8 mouse cellular contexts compared by ENCODE assay signal in genomic region chr2:127136979-127137378, GRCm38 (mm10). TPM values are rescaled to one million over a fixed set of nuclear protein-coding genes. Genes with fewer than 3 reads are reported as not detected.
DNase-seq lines count a peak whose midpoint lies in the region; ATAC-seq and TF ChIP-seq lines count a peak whose summit lies in the region.

No protein-coding gene starts in this region.

- 0 out of 2 replicates have a peak, but pooled peaks cover 5% of the 10 kb centered on the region for H3K36me3 ChIP-seq in forebrain, postnatal 0 days (ENCODE audit: insufficient read depth)
- H3K36me3 ChIP-seq in intestine, embryonic 14.5 days (ENCODE audit: control insufficient read depth, insufficient read depth, low read length) = peaks cover 15% of the 10 kb centered on the region
- peaks cover 19% of the 10 kb centered on the region for H3K36me3 ChIP-seq in liver, postnatal 0 days (replicated peaks; ENCODE audit: insufficient read depth, low read length)

- no peak overlapping the region for H3K9ac ChIP-seq in forebrain, postnatal 0 days
- no peak overlapping the region for H3K9ac ChIP-seq in intestine, embryonic 14.5 days (ENCODE audit: low read length)
- H3K9ac ChIP-seq in liver, postnatal 0 days (replicated peaks) = no peak overlapping the region

- 8% methylated on average over 5 of the region's 5 CpGs for WGBS in forebrain, postnatal 0 days
- WGBS in intestine, embryonic 14.5 days = 12% methylated on average over 5 of the region's 5 CpGs
- WGBS in liver, postnatal 0 days (ENCODE audit: insufficient replicate concordance) = 7% methylated on average over 5 of the region's 5 CpGs

- peaks cover 11% of the 10 kb centered on the region; the same call in 1 of the 2 replicates for H3K4me1 ChIP-seq in forebrain, postnatal 0 days (ENCODE audit: insufficient read depth)
- H3K4me1 ChIP-seq in intestine, embryonic 14.5 days (replicated peaks; ENCODE audit: control insufficient read depth, insufficient read depth, low read length) = peaks cover 11% of the 10 kb centered on the region
- peaks cover 28% of the 10 kb centered on the region for H3K4me1 ChIP-seq in liver, postnatal 0 days (ENCODE audit: insufficient read depth)

- H3K27me3 ChIP-seq in forebrain, postnatal 0 days (ENCODE audit: insufficient read depth, low read length) = no peaks in the 10 kb centered on the region
- no peaks in the 10 kb centered on the region for H3K27me3 ChIP-seq in intestine, embryonic 14.5 days (replicated peaks; ENCODE audit: control insufficient read depth, insufficient read depth, low read length)
- H3K27me3 ChIP-seq in liver, postnatal 0 days (ENCODE audit: insufficient read depth, low read length) = no peaks in the 10 kb centered on the region

- no peak overlapping the region for H3K27ac ChIP-seq in forebrain, postnatal 0 days (ENCODE audit: low read depth, low read length)
- H3K27ac ChIP-seq in intestine, embryonic 14.5 days (ENCODE audit: low read depth) = peak overlapping the region; percentile 34; the same call in 1 of the 2 replicates
- H3K27ac ChIP-seq in liver, postnatal 0 days (ENCODE audit: low read depth) = peak overlapping the region; percentile 50; the same call in 1 of the 2 replicates

- no peaks in the 10 kb centered on the region for H3K9me3 ChIP-seq in forebrain, postnatal 0 days (ENCODE audit: low read length)
- H3K9me3 ChIP-seq in intestine, embryonic 14.5 days (ENCODE audit: control insufficient read depth, low read length) = no peaks in the 10 kb centered on the region; the same call in 1 of the 2 replicates
- no peaks in the 10 kb centered on the region for H3K9me3 ChIP-seq in liver, postnatal 0 days (ENCODE audit: low read length)

- H3K4me2 ChIP-seq in forebrain, postnatal 0 days (ENCODE audit: low read depth) = no peak overlapping the region
- H3K4me2 ChIP-seq in intestine, embryonic 14.5 days (ENCODE audit: low read length) = no peak overlapping the region
- peak overlapping the region; percentile 20; the same call in 1 of the 2 replicates for H3K4me2 ChIP-seq in liver, postnatal 0 days (ENCODE audit: low read depth, low read length)

- ATAC-seq in forebrain, postnatal 0 days = no peak
- peak; percentile 42; the same call in 1 of the 2 replicates for ATAC-seq in intestine, embryonic 14.5 days (replicated peaks; ENCODE audit: low FRiP score, low TSS enrichment, low read depth)
- ATAC-seq in liver, postnatal 0 days = no peak

- no peak overlapping the region for H3K4me3 ChIP-seq in forebrain, postnatal 0 days (ENCODE audit: low read depth, low read length)
- H3K4me3 ChIP-seq in intestine, embryonic 14.5 days (ENCODE audit: low read depth, low read length) = no peak overlapping the region
- H3K4me3 ChIP-seq in liver, postnatal 0 days (ENCODE audit: low read depth, low read length) = no peak overlapping the region

- peak; percentile 25 for DNase-seq in kidney, adult 18-20 months
- DNase-seq in kidney, adult 11 months = no peak
- DNase-seq in R1 (ENCODE audit: low read depth, low spot score) = peak; percentile 36
- DNase-seq in forebrain, postnatal 0 days = peak; percentile 49
- DNase-seq in intestine, embryonic 14.5 days (ENCODE audit: low spot score) = peak; percentile 78
- peak; percentile 61 for DNase-seq in liver, postnatal 0 days
- peak; percentile 94 for DNase-seq in retina, postnatal 1 day
- DNase-seq in ovary, postnatal 10 days (ENCODE audit: low spot score) = no peak

- TF ChIP-seq CTCF in forebrain, postnatal 0 days (IDR thresholded peaks at IDR 0.05; ENCODE audit: low read depth) = no peak
- no peak for TF ChIP-seq CTCF in liver, postnatal 0 days (IDR thresholded peaks at IDR 0.05; ENCODE audit: low read depth)

- TF ChIP-seq EP300 in liver, postnatal 0 days (IDR thresholded peaks at IDR 0.05; ENCODE audit: low read depth) = no peak

RNA-seq across cellular contexts. Expression of gene Ncaph, which starts 3.2 kb away (rescaled TPM):
- total RNA-seq in forebrain, postnatal 0 days (2014; rRNA removed) = 8.0 and 10.9 TPM in 2 replicates
- 10.8 and 11.0 TPM in 2 replicates for polyA plus RNA-seq in forebrain, postnatal 0 days (2015; fragmentation: Nextera tagmentation; extraction: Ambion mirVana)
- 82.5 and 88.2 TPM in 2 replicates for polyA plus RNA-seq in intestine, embryonic 14.5 days (2014; fragmentation: Nextera tagmentation; extraction: Ambion mirVana)
- 21.5 and 23.4 TPM in 2 replicates for polyA plus RNA-seq in liver, postnatal 0 days (2015; fragmentation: Nextera tagmentation; extraction: Ambion mirVana)

RNA-seq across cellular contexts. Expression of gene Itpripl1, which starts 6.3 kb away (rescaled TPM):
- total RNA-seq in forebrain, postnatal 0 days (2014; rRNA removed) = 11.0 and 16.9 TPM in 2 replicates
- polyA plus RNA-seq in forebrain, postnatal 0 days (2015; fragmentation: Nextera tagmentation; extraction: Ambion mirVana) = 15.5 and 16.0 TPM in 2 replicates
- 22.8 and 26.3 TPM in 2 replicates for polyA plus RNA-seq in intestine, embryonic 14.5 days (2014; fragmentation: Nextera tagmentation; extraction: Ambion mirVana)
- 15.9 and 17.8 TPM in 2 replicates for polyA plus RNA-seq in liver, postnatal 0 days (2015; fragmentation: Nextera tagmentation; extraction: Ambion mirVana)

Comparison
In these comparisons a context has a peak if more than half of its experiments do, and no peak if none do; other contexts are left out.
1. DNase-seq: peak in kidney, adult 18-20 months (single experiment), R1 (single experiment), forebrain, postnatal 0 days (single experiment), intestine, embryonic 14.5 days (single experiment), liver, postnatal 0 days (single experiment) and retina, postnatal 1 day (single experiment); none in kidney, adult 11 months (single experiment) and ovary, postnatal 10 days (single experiment).